Mouse (Mus musculus) regulatory T cell (primary cell): ENCODE measurements around the gene Hspb11.

Source experiments
- in situ Hi-C: fragments of 300-600 bp; cut with MboI, MseI; formaldehyde crosslinking; loops from one replicate; pipeline ENCODE4 v1.15.1; 2025; ENCODE audit warnings: high pct_unique_total_duplicates

The Hspb11 gene

DNA sequence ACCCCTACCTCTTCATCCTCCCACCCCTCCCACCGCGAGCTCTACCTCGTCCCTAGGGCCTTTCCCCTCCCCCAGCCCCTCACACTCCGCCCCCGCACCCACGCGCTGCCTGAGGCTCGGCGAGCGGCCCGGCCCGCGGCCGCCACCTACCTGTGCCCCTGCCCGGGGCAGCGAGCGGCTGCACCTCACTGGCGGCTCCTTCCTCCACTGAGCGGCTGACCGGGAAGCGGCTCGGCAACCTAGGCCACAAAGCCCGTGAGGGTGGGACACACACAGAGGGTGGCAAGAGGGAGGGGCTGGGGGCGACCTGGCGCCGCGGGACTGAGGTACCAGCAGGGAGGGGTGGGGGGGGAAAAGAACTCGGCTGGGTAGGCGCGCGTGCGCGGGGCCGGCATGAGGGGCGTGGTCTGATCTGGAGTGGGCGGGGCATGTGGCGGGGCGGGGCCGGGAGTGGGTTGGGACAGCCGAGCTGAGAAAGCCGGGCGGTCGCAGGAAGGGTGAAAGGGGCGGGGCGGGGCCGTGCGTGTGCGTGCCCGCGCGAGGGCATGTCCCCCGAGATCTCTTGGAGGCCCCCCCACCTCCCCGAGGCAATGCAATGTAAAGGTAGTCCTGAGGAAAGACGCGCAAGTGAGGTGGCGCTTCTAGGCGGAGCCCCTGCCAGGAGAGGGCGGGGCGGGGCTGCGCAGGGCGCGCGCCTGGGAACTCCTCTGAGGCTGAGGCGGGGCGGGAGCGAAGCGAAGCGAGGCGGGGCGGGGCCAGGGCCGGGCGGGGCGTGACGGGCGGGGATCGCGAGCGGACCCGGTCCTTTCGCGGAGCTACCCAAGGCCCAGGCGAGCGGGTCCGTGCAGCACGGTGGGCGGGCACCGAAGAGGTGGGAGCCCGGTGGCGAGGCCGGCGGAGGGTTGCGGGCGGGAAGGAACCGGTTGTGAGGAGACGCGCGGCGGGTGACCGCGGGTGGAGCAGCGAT is at the start of gene Hspb11, which contains the start of gene Lrrc42:
Gene Hspb11, plus strand, starts transcription at position 469 of the 967 bp plus-strand sequence.
Gene Lrrc42, minus strand, starts transcription at position 408 of the 967 bp plus-strand sequence.
- in situ Hi-C loops = loop anchor here (25.0 kb wide), 1 partner anchor 1734 kb away; no protein-coding TSS in a partner anchor

DNA sequence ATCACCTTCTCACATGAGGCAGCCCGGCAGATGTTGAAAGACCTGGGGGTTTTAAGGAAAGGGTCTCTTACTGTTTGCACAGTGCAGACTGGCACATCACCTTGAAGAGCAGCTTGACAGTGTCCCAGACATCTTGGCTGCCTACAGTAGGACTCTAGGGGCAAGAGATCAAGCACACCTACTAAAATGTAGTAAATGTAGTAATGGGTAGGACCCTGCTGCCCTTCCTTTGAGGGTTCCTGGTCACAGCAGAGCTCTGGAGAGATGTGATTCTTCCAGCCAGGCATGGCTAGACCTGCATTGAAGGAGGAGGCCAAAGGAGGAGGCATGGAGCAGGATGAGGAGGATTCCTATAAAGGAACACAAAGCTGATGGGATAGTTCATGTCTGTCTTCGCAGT is 46.4 kb upstream of the Hspb11 start:
- in situ Hi-C loops = no loop called here

DNA sequence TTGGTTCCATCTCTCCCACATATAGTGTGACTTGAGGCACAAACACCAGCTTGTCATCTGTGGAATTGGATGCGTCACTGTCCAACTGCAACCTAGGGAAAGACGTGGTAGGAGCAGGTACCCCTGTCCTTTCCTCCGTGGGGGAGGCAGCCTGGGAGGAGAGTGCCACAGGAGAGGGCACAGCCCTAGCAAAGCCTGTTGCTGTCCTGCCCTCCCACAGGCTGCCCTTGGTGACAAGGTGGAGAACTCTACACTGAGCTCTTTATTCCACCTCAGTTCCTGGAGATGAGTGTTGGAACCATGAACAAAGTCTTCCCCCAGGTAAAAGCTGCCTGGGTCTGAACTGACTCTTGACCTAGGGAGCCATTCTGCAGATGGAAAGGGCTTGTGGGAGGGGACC is 44.5 kb upstream of the Hspb11 start, which contains the start of gene Ldlrad1:
Gene Ldlrad1, plus strand, starts transcription at position 301 of the 400 bp plus-strand sequence.
- in situ Hi-C loops = no loop called here

DNA sequence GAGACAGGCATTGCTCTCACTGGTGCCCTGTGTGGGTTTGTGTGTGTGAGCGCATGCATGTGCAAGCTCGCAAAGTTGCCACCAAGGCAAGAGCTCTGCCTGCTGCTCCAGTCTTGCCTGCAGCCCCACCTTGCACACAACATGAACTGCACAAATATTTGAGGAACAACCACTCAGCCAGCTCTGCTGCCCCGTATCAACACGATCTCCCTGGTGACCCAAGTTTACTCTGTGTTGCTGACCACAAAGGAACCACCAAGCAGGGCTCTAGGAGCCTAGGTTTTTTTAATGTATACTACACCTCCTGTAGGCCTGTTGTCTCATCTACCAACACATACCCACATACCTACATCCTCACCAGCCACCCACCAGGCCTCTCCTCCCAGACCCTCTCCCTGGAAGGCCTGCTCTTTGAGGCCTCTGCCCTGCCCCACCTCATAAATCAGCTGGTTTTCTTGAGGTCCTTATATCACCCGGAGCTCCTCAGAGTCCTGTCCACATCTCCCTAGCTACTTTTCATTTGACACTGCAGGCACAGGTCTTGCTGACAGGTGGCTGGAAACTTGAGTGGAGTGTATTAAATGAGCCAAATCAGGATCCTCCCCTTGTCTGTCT is 42.8 kb upstream of the Hspb11 start:
- in situ Hi-C loops = no loop called here

DNA sequence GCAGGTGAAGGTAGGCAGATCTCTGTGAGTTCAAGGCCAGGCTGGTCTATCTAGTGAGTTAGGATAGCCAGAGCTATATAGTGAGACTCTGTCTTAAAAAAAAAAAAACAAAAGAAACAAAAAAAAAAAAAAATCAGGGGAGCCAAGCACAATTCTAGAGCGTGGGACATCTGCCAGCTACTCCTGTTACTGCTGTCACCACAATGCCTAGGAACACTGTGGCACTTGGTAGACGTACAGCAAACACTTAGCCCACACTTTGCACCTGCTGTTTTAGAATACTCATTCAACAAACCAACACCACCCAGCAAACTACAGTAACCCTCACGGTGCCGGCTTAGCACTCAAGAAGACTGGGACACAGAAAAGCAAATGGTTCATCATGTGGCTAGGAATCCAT is 41.9 kb upstream of the Hspb11 start:
- in situ Hi-C loops = no loop called here

DNA sequence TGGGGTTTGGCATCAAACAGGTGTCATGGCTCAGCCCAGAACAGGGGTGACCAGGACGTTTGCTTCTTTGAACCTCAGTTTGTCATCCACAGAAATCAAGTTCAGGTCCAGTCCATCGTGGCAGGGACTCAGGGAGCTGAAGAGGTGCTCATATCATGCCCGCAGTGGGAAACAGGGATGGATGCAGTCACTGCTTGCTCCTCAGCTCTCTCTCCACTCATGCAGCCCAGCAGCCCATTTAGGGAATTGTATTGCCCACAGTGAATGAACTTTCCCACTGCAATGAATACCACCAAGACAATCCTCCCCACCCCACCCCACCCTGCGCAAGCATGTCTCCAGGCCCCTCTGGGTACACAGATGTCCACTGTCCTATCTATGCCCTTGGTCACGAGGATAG is 41.5 kb upstream of the Hspb11 start:
- in situ Hi-C loops = no loop called here

DNA sequence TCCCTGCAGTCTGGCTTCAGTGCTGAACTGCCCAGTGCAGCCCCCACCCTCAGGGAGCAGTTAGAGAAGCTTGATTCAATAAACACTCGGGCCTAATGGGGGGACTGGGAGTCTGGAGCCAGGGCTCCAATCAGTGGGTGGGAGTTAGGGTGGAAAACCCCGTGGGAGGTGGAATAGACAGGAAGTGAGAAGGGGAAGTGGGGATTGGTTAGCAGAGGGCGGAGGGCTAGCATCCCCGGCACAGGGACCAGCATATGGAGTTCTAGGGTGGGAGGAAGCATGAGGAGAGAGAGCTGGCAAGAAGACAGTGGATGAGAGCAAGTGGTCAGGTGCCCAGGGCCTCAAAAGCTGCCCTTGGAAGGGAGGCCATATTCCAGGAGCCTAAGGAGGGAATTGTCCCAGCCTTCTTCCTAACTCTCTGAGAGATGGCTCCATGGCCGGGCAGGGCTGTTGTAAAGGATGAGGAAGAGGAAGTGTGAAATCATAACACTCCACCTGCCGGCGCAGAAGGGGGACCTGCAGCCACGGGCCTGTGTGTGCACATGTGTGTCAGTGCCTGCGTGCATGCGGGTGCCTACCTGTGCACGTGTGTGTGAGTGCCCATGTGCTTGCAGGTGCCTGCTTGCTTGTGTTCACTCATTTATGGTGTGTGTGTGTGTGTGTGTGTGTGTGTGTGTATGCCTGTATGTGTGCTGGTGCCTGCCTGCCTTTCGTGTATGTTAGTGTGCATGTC is 39.9 kb upstream of the Hspb11 start:
- in situ Hi-C loops = no loop called here

DNA sequence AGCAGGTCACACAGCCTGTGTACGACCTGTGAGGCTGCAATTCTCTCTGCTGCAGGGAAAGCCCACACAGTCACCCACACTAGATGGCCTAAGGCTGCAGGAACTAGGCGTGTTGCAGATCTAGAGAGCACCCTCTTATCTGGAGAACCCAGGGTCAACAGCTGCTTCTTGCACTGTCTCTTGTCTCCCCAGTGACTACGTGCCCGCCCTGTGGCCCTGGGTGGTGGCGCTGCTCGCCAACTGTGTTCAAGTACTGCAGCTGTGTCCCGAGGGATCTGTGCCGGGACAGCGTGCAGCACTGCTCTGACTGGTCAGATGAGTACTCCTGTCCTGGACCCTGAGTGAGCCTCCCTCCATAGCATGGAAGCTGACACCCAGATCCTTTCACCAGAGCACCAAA is 35.8 kb upstream of the Hspb11 start:
- in situ Hi-C loops = no loop called here

DNA sequence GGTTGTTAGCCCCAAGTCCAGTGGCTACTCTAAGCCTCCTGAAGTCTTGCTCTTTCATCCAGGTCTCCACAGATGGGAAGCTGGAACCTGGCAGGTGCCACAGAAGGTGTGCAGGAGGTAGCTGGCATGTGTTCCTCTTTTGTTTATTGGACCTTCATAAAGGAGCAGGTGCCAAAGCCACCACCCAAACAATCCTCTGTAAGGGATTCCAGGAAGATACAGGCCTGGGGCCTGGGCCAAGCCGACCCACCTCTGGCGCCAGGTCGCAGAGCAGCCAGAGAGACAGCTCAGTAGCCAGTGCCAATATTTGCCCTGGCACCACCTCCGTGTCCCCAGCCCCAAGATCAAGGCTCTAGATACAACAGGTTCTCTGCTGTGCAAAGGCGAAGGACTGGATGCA is 31.9 kb upstream of the Hspb11 start:
- in situ Hi-C loops = no loop called here

DNA sequence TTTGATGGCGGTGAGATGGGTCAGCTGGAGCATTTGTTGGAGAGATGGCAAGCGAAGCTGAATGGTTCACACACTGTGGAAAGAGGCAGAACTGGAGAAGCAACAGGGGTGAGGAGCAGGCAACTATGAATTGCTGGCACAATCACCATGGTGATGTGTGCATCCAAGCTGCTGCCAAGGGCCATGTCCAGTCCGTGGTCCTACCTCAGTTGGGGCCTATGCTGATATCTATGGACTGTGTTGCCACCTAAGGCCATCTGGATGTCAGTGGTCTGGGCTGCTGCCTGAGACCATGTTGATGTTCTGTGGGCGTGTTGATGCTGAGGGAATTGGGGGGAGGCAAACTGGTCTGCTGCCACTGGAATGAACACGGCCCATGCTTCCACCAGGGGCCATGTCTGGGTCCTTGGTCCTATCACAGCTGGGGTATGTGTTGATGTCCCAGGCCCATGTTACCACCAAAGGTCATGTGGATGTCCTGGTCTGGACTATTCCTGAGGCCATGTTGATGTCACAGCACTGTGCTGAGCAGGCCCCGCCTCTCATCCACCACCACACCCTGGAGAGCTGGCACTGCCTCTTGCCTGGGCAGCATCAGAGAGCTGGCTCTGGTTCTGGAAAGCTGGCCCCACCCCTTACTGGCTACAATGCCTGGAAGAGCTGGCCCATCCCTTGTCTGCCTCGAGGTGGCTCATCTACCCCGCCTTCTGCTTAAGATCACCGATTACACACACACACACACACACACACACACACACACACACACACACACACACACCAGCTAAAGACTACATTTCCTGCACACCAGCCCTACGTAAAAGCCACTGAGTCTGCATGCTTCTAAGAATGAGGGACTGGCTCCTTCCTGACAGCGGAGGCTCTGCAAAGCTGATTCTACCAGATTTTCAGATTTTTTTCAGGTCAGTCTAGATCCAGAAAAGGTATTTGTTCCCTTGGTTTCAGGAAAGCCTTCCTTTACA is 29.9 kb upstream of the Hspb11 start:
- in situ Hi-C loops = no loop called here

DNA sequence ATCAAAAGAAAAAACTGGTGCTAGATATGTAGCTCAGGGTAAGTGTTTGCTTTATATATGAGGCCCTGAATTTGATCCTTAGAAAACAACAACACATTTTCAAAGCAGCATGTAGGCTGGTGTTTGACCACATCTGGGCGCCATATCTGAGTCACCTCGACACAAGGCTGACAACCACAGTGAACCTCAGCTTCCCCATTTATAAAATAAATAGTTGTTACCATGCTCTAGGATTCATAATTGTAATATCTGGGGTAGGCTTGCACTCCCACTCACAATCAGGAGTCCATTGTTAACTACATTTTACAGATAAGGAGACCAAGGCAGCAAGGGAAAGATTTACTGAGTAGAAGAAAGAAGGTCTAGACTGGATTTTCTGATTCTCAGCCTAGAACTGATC is 27.1 kb upstream of the Hspb11 start:
- in situ Hi-C loops = no loop called here

DNA sequence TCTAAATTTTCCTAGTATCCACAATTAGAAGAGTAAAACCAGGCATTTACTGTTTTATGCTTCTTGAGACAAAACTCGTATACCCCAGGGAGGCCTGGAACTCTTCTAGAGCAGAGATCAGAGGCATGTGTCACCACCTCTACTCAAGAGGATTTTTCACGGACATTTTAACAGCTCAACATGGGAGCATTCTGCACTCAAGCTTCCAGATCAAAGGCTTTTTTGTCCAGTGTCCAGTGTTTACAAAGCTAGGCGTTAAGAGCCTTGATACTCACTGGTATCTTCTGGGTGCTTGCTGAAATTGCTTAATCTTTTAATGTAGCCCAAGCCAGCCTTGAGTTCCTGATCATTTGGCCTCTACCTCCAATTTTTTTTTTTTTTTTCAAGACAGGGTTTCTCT is 21.2 kb upstream of the Hspb11 start:
- in situ Hi-C loops = no loop called here

DNA sequence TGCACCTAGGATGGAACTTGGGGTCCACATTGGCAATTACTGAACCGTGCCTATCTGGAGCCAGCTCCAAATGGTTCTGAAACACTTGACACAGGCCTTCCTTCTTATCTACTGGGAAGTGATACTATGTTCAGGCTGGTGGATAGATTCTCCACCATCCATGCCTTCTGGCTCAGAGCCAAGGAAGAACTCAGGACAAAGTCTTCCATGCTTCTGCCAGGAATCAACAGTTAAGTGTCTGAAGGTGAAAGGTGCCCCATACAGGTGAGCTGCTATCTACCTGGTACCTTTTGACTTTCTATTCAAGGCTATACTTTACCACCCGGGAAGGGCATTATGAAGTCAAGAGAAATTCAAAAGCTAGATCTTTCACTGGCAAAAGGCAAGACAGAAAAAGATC is 15.1 kb upstream of the Hspb11 start:
- in situ Hi-C loops = no loop called here

DNA sequence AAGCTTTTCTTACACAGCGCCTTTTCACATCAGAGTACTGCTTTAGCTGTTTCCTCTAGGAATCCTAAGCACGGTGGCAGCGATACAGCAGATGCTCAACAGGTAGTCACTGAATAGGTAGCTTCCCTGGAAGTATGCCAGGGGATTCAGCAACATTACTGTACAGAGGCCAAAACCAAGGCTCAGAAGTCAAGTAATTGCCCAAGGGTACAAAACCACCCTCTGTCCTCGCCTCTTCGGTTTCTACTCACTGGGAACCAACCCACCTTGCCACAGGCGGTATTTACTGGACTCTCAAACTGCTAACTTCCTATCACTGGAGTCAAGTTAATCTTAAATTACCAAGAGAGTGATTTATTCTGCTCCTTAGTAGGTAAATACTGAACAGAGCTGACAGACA is 13.2 kb upstream of the Hspb11 start:
- in situ Hi-C loops = no loop called here

DNA sequence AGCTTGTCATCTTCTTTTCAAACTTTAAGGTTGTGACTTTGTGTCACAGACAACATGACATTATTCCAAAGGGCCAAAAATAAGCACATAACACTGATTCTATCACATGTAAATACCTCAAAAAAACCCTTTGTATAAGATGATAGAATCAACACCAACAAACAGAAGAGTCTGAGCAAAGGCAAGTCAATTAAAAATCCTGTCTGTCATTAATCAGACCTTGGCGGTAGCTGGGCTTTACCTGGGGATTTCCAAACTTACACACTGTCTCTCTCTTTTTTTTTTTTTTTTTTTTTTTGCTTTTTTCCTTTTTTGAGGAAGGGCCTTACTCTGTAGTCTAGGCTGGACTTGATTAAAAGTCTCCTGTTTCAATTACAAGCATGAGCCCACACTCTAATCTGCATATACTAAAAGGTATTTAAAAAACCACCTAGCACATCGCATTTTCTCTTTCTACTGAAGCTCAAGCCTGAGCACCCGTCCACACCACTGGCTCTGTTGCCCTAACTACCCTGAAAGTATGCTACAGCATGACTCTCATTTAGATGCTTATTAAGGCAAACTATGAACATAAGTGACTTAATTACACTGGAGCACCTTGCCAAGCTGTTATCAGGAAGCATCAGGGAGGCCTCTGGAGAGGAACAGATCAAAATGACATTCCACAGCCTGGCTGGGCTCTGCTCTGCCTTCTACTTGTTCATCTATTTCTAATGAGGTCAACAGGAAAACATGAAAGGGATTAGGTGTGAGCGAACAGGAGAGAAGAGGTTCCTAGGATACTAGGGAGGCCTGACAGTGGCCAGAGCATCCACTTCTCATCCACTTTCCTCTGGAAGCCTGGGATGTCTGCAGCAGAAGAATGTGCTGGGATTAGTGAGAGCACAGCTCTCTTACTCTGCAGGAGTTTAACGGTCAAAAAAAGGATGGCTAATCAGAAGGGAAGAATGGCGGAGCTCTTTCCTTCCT is 9.7 kb upstream of the Hspb11 start:
- in situ Hi-C loops = no loop called here

DNA sequence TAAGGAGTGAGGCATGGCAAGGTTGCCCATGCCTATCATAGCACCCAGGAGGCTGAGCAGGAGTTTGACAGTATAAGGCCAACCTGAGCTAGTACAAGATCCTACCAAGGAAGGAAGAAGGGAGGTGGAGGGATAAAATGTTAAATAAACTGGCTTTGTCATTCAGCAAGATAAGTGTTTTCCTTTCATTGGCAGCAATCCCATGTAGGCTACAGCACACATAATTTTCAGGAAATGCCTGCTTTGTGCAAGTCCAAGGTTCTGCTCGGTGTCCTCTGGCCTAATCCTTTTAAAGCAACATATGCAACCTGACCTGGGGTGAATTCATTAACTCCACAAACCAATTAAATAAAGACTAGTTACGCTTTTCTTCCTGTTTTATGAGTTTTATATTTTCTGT is 8.0 kb upstream of the Hspb11 start:
- in situ Hi-C loops = no loop called here

DNA sequence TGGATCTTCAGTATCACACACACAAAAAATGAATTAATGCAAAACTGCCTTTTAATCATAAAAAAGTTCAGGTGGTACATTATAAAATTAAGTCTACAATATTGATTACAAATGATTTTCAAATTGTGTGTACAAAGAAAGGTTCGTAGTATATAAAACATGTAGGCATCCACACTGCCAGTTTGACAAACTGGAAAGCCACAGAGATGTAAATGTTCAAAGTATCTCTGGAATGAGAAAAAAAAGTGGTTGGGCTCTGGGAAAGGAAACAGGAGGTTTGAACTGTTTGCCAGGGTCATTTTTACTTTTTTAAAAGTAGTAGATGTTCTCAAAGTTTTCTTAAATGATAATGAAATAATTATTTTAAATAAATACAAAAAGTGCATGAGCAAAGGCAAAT is 7.4 kb upstream of the Hspb11 start:
- in situ Hi-C loops = no loop called here

DNA sequence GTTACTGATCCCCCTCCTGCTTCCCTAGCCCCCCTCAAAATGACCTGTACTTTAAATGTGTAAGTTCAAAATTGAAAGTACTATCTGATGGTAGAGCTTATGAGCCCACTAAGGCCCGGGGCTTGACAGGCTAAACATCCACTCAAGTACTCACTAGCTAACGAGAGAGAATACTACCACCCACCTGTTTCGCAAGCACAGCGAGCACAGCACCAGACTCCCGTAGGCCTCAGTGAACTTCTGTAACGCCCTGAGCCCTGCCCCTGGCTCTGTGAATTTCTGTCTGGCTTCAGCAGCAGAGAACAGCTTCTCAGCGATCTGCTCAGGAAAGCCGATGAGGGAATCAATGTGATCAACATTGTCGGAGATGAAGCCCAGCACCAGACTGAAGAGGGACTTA is 6.3 kb upstream of the Hspb11 start:
- in situ Hi-C loops = no loop called here

DNA sequence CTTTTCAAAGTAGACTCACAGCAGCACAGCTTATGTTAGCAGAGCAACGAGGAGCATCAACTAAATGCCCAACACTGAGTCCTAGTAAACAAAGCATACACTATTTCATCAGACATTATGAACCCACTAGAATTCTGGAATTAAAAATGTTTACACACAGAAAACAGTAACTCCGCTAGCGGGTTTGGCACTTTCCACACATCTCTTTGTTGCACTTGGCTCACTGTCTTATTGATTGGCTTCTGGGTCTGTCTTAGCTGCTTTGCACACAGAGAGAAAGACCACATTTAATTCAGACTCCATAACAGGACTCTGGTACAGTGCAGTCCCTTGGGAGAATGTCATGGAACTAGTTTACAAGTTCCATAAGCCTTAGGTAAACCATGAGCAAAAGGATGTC is 5.3 kb upstream of the Hspb11 start:
- in situ Hi-C loops = no loop called here

DNA sequence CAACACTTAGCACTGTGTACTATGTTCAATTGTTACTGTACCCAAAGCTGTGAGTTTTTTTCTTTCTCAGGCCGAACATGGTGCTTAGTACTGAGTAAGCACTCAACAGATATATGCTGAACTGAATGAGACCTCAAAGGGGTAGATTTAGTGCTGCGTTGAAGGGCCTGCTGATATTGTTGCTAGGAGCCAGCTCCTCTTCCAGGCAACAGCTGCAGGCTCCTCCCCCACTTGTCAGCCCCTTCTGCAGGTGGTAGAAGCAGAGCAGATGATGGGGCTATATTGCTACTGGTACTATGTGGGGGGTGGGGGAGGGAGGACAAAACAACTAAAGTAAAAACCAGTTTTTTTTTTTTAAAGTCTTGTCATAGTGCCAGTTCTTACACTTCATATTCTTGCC is 3.9 kb upstream of the Hspb11 start:
- in situ Hi-C loops = no loop called here
